Mouse (Mus musculus) CH12.LX (cell line): Measurements from ENCODE around the gene Hist1h4f. TPM values are rescaled to one million over a fixed set of nuclear protein-coding genes. Genes with fewer than 3 reads are reported as not detected.
A peak's percentile ranks its signal among the peaks of the same experiment; 100 is the strongest.

Experiments
- DNase-seq: peaks from one replicate; pipeline ENCODE4 v3.0.0-alpha.2; 2013; ENCODE audit errors: extremely low read depth
- H3K27ac ChIP-seq: 2 replicates; pipeline ENCODE4 v1.5.1; 2012; ENCODE audit warnings: low read depth, mild to moderate bottlenecking, control low read depth, moderate library complexity; ENCODE audit not compliant: insufficient read depth
- H3K27me3 ChIP-seq: replicated peaks from 2 replicates; pipeline ENCODE3; 2012; ENCODE audit warnings: inconsistent platforms
- H3K36me3 ChIP-seq, 2 experiments: replicated peaks in 1 of 2; 2 replicates each; pipeline versions ENCODE3 to v1.6.1; 2012; ENCODE audit warnings: inconsistent platforms in 1 of 2, low read length in 1 of 2, mild to moderate bottlenecking in 1 of 2, mixed read lengths in 1 of 2, moderate library complexity in 1 of 2; ENCODE audit not compliant: control insufficient read depth in 1 of 2, insufficient read depth in 1 of 2
- H3K4me1 ChIP-seq, 2 experiments: 2 replicates each; pipeline ENCODE4 v1.6.1; 2012; ENCODE audit warnings: inconsistent platforms in 1 of 2, moderate library complexity in 1 of 2; ENCODE audit not compliant: insufficient read depth in 2 of 2, control insufficient read depth in 1 of 2
- H3K4me2 ChIP-seq: 2 replicates; pipeline ENCODE4 v1.6.1; 2012; ENCODE audit warnings: low read depth, mild to moderate bottlenecking, control low read depth; ENCODE audit not compliant: poor library complexity, insufficient read depth, severe bottlenecking
- H3K4me3 ChIP-seq, 3 experiments: fragments of 150-350 bp in 1 of 3; sonication (generic) in 1 of 3; replicated peaks in 1 of 3; 2 replicates each; pipeline versions ENCODE3 to v1.5.1; 2011 to 2012; ENCODE audit warnings: low read depth in 2 of 3, low read length in 2 of 3, mild to moderate bottlenecking in 2 of 3, moderate library complexity in 2 of 3, control low read depth in 1 of 3, improper control_type of control experiment in 1 of 3, inconsistent platforms in 1 of 3, mixed read lengths in 1 of 3; ENCODE audit not compliant: poor library complexity in 1 of 3
- H3K79me2 ChIP-seq: replicated peaks from 2 replicates; pipeline ENCODE4 v1.6.1; 2012; ENCODE audit warnings: mild to moderate bottlenecking, moderate library complexity; ENCODE audit not compliant: control insufficient read depth, poor library complexity, insufficient read depth, severe bottlenecking; ENCODE audit errors: extremely low read depth
- H3K9ac ChIP-seq: 2 replicates; pipeline ENCODE4 v1.6.1; 2012; ENCODE audit warnings: low read depth, mild to moderate bottlenecking, control low read depth, moderate library complexity; ENCODE audit not compliant: insufficient read depth
- H3K9me3 ChIP-seq: replicated peaks from 2 replicates; pipeline ENCODE3; 2012; ENCODE audit warnings: low read length, inconsistent platforms, mixed read lengths
- BHLHE40 ChIP-seq: IDR thresholded peaks from 2 replicates; pipeline ENCODE4 v1.6.1; 2011; ENCODE audit warnings: mild to moderate bottlenecking, low read depth, low read length, improper control_type of control experiment
- CHD1 ChIP-seq: IDR thresholded peaks from 2 replicates; pipeline ENCODE4 v1.6.1; 2012; ENCODE audit warnings: low read depth, low read length, improper control_type of control experiment, inconsistent platforms
- E2F4 ChIP-seq: IDR thresholded peaks from 2 replicates; pipeline ENCODE4 v1.6.1; 2011; ENCODE audit warnings: low read depth, low read length, improper control_type of control experiment; ENCODE audit not compliant: insufficient replicate concordance
- ELF1 ChIP-seq: IDR thresholded peaks from 2 replicates; pipeline ENCODE4 v1.6.1; 2014; ENCODE audit warnings: low read depth, mild to moderate bottlenecking, inconsistent platforms, low read length, improper control_type of control experiment
- EP300 ChIP-seq: IDR thresholded peaks from 2 replicates; pipeline ENCODE4 v1.6.1; 2011; ENCODE audit warnings: low read length, improper control_type of control experiment
- ETS1 ChIP-seq: conservative IDR thresholded peaks from 2 replicates; pipeline ENCODE4 v1.6.1; 2012; ENCODE audit warnings: low read depth, mild to moderate bottlenecking, inconsistent platforms, low read length, improper control_type of control experiment, moderate library complexity
- GABPA ChIP-seq: IDR thresholded peaks from 2 replicates; pipeline ENCODE4 v1.6.1; 2012; ENCODE audit warnings: low read depth, low read length, improper control_type of control experiment, inconsistent platforms; ENCODE audit not compliant: insufficient replicate concordance
- HCFC1 ChIP-seq: IDR thresholded peaks from 2 replicates; pipeline ENCODE4 v1.6.1; 2012; ENCODE audit warnings: low read depth, mild to moderate bottlenecking, inconsistent platforms, low read length, improper control_type of control experiment
- IRF4 ChIP-seq: IDR thresholded peaks from 2 replicates; pipeline ENCODE4 v1.6.1; 2014; ENCODE audit warnings: low read depth, mild to moderate bottlenecking, inconsistent platforms, low read length, improper control_type of control experiment
- JUN ChIP-seq: IDR thresholded peaks from 2 replicates; pipeline ENCODE4 v1.6.1; 2011; ENCODE audit warnings: low read depth, mild to moderate bottlenecking, low read length, improper control_type of control experiment, moderate library complexity; ENCODE audit not compliant: insufficient read depth
- JUND ChIP-seq: conservative IDR thresholded peaks from 2 replicates; pipeline ENCODE4 v1.6.1; 2011; ENCODE audit warnings: low read depth, low read length, improper control_type of control experiment
- MAX ChIP-seq: IDR thresholded peaks from 2 replicates; pipeline ENCODE4 v1.6.1; 2011; ENCODE audit warnings: low read length, improper control_type of control experiment
- MAZ ChIP-seq: IDR thresholded peaks from 2 replicates; pipeline ENCODE4 v1.6.1; 2012; ENCODE audit warnings: low read depth, mild to moderate bottlenecking, inconsistent platforms, low read length, improper control_type of control experiment, moderate library complexity
- NELFE ChIP-seq: IDR thresholded peaks from 2 replicates; pipeline ENCODE4 v1.6.1; 2011; ENCODE audit warnings: low read depth, low read length, improper control_type of control experiment
- RAD21 ChIP-seq: IDR thresholded peaks from 2 replicates; pipeline ENCODE4 v1.6.1; 2011; ENCODE audit warnings: low read depth, mild to moderate bottlenecking, low read length, improper control_type of control experiment, moderate library complexity
- SIN3A ChIP-seq: IDR thresholded peaks from 2 replicates; pipeline ENCODE4 v1.6.1; 2012; ENCODE audit warnings: low read length, improper control_type of control experiment, inconsistent platforms
- TBP ChIP-seq: conservative IDR thresholded peaks from 2 replicates; pipeline ENCODE4 v1.6.1; 2011; ENCODE audit warnings: low read depth, low read length, improper control_type of control experiment
- TCF12 ChIP-seq: IDR thresholded peaks from 2 replicates; pipeline ENCODE4 v1.6.1; 2014; ENCODE audit warnings: low read depth, mild to moderate bottlenecking, inconsistent platforms, low read length, improper control_type of control experiment
- USF2 ChIP-seq: conservative IDR thresholded peaks from 2 replicates; pipeline ENCODE4 v1.6.1; 2011; ENCODE audit warnings: low read depth, low read length, improper control_type of control experiment
- ZC3H11A ChIP-seq: IDR thresholded peaks from 2 replicates; pipeline ENCODE4 v1.6.1; 2012; ENCODE audit warnings: low read depth, mild to moderate bottlenecking, inconsistent platforms, low read length, improper control_type of control experiment
- ZNF384 ChIP-seq: IDR thresholded peaks from 2 replicates; pipeline ENCODE4 v1.6.1; 2012; ENCODE audit warnings: low read depth, low read length, improper control_type of control experiment, inconsistent platforms
- dilution Hi-C: fragments of 300-500 bp; cut with MboI; formaldehyde crosslinking; loops from 2 replicates; pipeline ENCODE4 v1.14.3; 2020; ENCODE audit warnings: low sequenced_read_pairs; ENCODE audit not compliant: extremely low pct_unique_long_range_greater_than_20kb, extremely low pct_ligation_motif_present
- in situ Hi-C: fragments of 300-500 bp; cut with MboI; formaldehyde crosslinking; loops from 3 replicates; pipeline ENCODE4 v1.14.3; 2019; ENCODE audit warnings: low sequenced_read_pairs, low pct_ligation_motif_present, low pct_unique_long_range_greater_than_20kb, mixed read lengths
- polyA plus RNA-seq: library from polyadenylated mRNA; unstranded; fragments of >175 nt; gene quantifications from 2 replicates; pipeline ENCODE4 v1.2.1, GENCODE M21; 2012; ENCODE audit warnings: low read depth; ENCODE audit not compliant: insufficient read length
- total RNA-seq, 2 experiments: library from RNA; depleted of rRNA; stranded (reverse); fragments of 300-350 nt in 1 of 2; fragments of >200 nt in 1 of 2; gene quantifications; 2 replicates each; pipeline ENCODE4 v1.2.3; 2012 to 2014

The Hist1h4f gene
- total and polyA plus RNA-seq, 3 experiments, result 9.0 to 4,902 (median 27.1) TPM

- dilution Hi-C loops, result no loop called here
- Histone ChIP-seq H3K9ac (peak overlapping the region; percentile 89), H3K79me2 (no peaks in the 10 kb centered on the region), H3K4me3 (peak overlapping the region; percentile 20 to 45 (median 37)), H3K4me2 (peak overlapping the region; percentile 87; the same call in 1 of the 2 replicates), H3K4me1 (peaks cover 7 to 38% of the 10 kb centered on the region in 2 experiments), H3K36me3 (no peaks in the 10 kb centered on the region), H3K9me3 (no peaks in the 10 kb centered on the region), H3K27ac (no peak overlapping the region), H3K27me3 (no peaks in the 10 kb centered on the region)
- in situ Hi-C loops, result loop anchor here (10.0 kb wide), 1 partner anchor 1495 kb away; the partner anchor contains the start of genes Hist1h2ah and Hist1h2bk
- TF ChIP-seq ZNF384 (peak; percentile 85), ZC3H11A (no peak), MAX (0 out of 2 replicates have a peak, but pooled peaks have one; percentile 35), MAZ (no peak), TCF12 (no peak), JUND (0 out of 2 replicates have a peak, but pooled peaks have one; percentile 26), RAD21 (no peak), GABPA (no peak), ETS1 (no peak), USF2 (no peak), TBP (no peak), NELFE (0 out of 2 replicates have a peak, but pooled peaks have one; percentile 18), JUN (no peak), CHD1 (peak; percentile 85), HCFC1 (no peak), E2F4 (no peak), BHLHE40 (0 out of 2 replicates have a peak, but pooled peaks have one; percentile 16), IRF4 (peak; percentile 59), ELF1 (no peak), SIN3A (0 out of 2 replicates have a peak, but pooled peaks have one; percentile 12), EP300 (peak; percentile 72)
- DNase-seq, result no peak
Measured at GRCm38 (mm10) chr13:23529480-23530165, 21.8 kb downstream of the Hist1h4f start.
